ENCODE assay signal across 14 mouse cellular contexts in the genomic region with DNA sequence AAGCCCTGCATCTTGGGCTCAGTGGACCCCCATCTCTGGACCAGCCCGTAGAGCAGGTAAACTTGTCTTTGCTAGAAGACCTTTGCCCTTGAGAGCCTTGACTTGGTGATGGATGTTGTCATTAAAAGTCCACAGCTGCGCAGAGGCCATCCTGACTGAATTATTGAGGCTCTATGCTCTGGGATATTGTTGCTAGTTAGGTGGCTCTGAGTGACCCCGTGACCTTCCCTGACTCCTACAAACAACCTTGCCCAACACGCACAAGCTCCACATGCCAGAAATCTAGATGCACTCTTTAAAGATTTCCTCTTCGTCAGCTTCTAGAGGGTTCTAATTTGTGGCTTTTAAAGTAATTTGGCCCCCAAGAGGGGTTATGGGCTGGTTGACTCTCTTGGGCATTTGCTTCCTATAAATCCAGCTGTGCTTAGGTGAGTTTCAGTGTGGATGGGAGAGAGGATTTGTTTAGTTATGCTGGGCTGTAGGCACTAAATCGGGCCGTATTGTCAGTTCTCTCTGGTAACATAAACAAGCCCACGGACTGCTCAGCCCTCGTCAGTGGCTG.
"Had no signal": no experiment of that assay in that cellular context is flagged by ENCODE, and none has a peak within 500 bp of the region (broad histone marks: within the 10 kb centered on the region; RNA-seq: fewer than 3 reads in every experiment).

No protein-coding gene starts in this region.

- H3K4me3 ChIP-seq: intestine, embryonic 15.5 days; liver, embryonic 12.5 days; midbrain, embryonic 15.5 days; stomach, embryonic 15.5 days had no signal

- ATAC-seq: intestine, embryonic 15.5 days; liver, embryonic 12.5 days; midbrain, embryonic 15.5 days had no signal

- DNase-seq: kidney, adult 18-20 months; kidney, postnatal 10 days; layer of hippocampus, adult 9-11 months; lung, postnatal 10 days; lung, postnatal 4 days; right cerebral cortex, postnatal 14 days; thymus, adult 2 months; thymus, postnatal 25 days had no signal

- H3K9ac ChIP-seq: intestine, embryonic 15.5 days; liver, embryonic 12.5 days; lung, embryonic 14.5 days; midbrain, embryonic 15.5 days; stomach, embryonic 15.5 days had no signal

- H3K36me3 ChIP-seq: intestine, embryonic 15.5 days; liver, embryonic 12.5 days; midbrain, embryonic 15.5 days; stomach, embryonic 15.5 days had no signal

- H3K27me3 ChIP-seq: intestine, embryonic 15.5 days; liver, embryonic 12.5 days; midbrain, embryonic 15.5 days; stomach, embryonic 15.5 days had no signal

- H3K4me1 ChIP-seq: intestine, embryonic 15.5 days; liver, embryonic 12.5 days; midbrain, embryonic 15.5 days; stomach, embryonic 15.5 days had no signal

- H3K27ac ChIP-seq: intestine, embryonic 15.5 days; liver, embryonic 12.5 days; midbrain, embryonic 15.5 days; stomach, embryonic 15.5 days had no signal

- H3K9me3 ChIP-seq: intestine, embryonic 15.5 days; liver, embryonic 12.5 days; midbrain, embryonic 15.5 days; stomach, embryonic 15.5 days had no signal

- H3K4me2 ChIP-seq: intestine, embryonic 15.5 days; liver, embryonic 12.5 days; lung, embryonic 14.5 days; midbrain, embryonic 11.5 days; midbrain, embryonic 15.5 days; stomach, embryonic 15.5 days had no signal
